Mouse (Mus musculus) thymus, adult 2 months (tissue): Measurements from ENCODE around the gene Pet117.

ENCODE experiments used
- CTCF ChIP-seq: fragments of 200-500 bp; IDR thresholded peaks from 2 replicates; pipeline ENCODE4 v1.5.1; 2012; ENCODE audit warnings: mild to moderate bottlenecking, control low read depth, low read length, moderate library complexity, borderline replicate concordance; ENCODE audit not compliant: control insufficient read depth, poor library complexity, insufficient read depth; ENCODE audit errors: extremely low read depth
- POLR2A ChIP-seq: fragments of 200-500 bp; IDR thresholded peaks from 2 replicates; pipeline ENCODE4 v1.6.1; 2012; ENCODE audit warnings: mild to moderate bottlenecking, low read length, control low read depth, moderate library complexity; ENCODE audit not compliant: control insufficient read depth, poor library complexity, insufficient read depth; ENCODE audit errors: extremely low read depth

- TF ChIP-seq CTCF (no peak), POLR2A (no peak)
Measured at GRCm38 (mm10) chr2:144418062-144418461, 49.3 kb downstream of the Pet117 start.
